Mouse (Mus musculus) embryonic facial prominence, embryonic 14.5 days (tissue): ENCODE measurements around the gene Plaur. TPM values are rescaled to one million over a fixed set of nuclear protein-coding genes. Genes with fewer than 3 reads are reported as not detected.

ENCODE experiments used
- ATAC-seq: fragments of 200-750 bp; cut with Nextera tagmentation; 2 replicates; pipeline ENCODE4 v1.8.0; 2017; ENCODE audit warnings: low read depth, moderate number of reproducible peaks, moderate TSS enrichment
- DNase-seq: peaks from one replicate; pipeline ENCODE4 v3.0.0-alpha.2; 2015; ENCODE audit warnings: low spot score
- H3K27ac ChIP-seq: fragments of 300-500 bp; sonication (generic); replicated peaks from 2 replicates; pipeline ENCODE4 v1.5.1; 2014; ENCODE audit warnings: low read depth, mild to moderate bottlenecking, low read length, moderate library complexity
- H3K27me3 ChIP-seq: fragments of 300-500 bp; sonication (generic); replicated peaks from 2 replicates; pipeline ENCODE4 v1.6.1; 2014; ENCODE audit warnings: low read length; ENCODE audit not compliant: control insufficient read depth, insufficient read depth
- H3K36me3 ChIP-seq: fragments of 300-500 bp; sonication (generic); 2 replicates; pipeline ENCODE4 v1.6.1; 2014; ENCODE audit warnings: low read length, mixed read lengths; ENCODE audit not compliant: control insufficient read depth, insufficient read depth
- H3K4me1 ChIP-seq: fragments of 300-500 bp; sonication (generic); 2 replicates; pipeline ENCODE4 v1.6.1; 2014; ENCODE audit warnings: antibody characterized with exemption, low read length; ENCODE audit not compliant: control insufficient read depth, insufficient read depth
- H3K4me2 ChIP-seq: fragments of 300-500 bp; sonication (generic); 2 replicates; pipeline ENCODE4 v1.6.1; 2014; ENCODE audit warnings: low read depth, mild to moderate bottlenecking, low read length, moderate library complexity, mixed read lengths
- H3K4me3 ChIP-seq: fragments of 300-500 bp; sonication (generic); 2 replicates; pipeline ENCODE4 v1.5.1; 2014; ENCODE audit warnings: low read depth, mild to moderate bottlenecking, low read length
- H3K9ac ChIP-seq: fragments of 300-500 bp; sonication (generic); 2 replicates; pipeline ENCODE4 v1.6.1; 2014; ENCODE audit warnings: low read depth, mild to moderate bottlenecking, low read length, moderate library complexity, mixed read lengths
- H3K9me3 ChIP-seq: fragments of 300-500 bp; sonication (generic); 2 replicates; pipeline ENCODE4 v1.6.1; 2016; ENCODE audit warnings: low read length; ENCODE audit not compliant: control insufficient read depth
- WGBS: fragments of 180-500 bp; shearing (Covaris S2); extraction: QIAGEN DNeasy Blood & Tissue Kit; methylation state at CpG from one replicate; pipeline ENCODE4 v1.1.7; 2014; 5-methylcytosine and 5-hydroxymethylcytosine counted together
- polyA plus RNA-seq: library from polyadenylated mRNA; unstranded; fragments of >200 nt; fragmentation: Nextera tagmentation; extraction: Ambion mirVana; gene quantifications from 2 replicates; pipeline ENCODE4 v1.2.1, GENCODE M21; 2014

Gene Plaur
- polyA plus RNA-seq, 1 experiment from 2014 or later = 12.2 TPM

DNA sequence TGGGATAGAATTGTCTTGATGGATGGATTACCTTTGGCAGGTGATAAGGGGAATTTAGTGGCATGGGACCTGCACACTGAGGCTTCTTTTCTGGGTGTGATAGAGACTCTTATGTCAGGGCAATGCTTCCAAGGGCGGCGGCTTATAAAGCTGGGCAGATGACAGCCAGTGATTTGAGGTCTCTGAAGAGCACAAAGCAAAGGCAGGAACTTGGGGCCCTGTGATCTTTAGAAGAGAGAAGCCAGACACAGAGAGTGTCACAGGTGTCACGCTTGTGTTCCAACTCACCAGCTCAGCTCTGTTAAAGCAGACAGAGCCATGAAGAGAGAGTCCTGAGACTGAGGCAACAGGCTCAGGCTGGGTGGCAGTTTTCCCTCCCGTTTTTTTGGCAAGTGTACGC, 5.6 kb downstream of the Plaur start:
- H3K27ac ChIP-seq = no peak overlapping the region
- H3K4me3 ChIP-seq = no peak overlapping the region
- WGBS = 85% methylated on average over 5 of the region's 5 CpGs
- H3K27me3 ChIP-seq = no peaks in the 10 kb centered on the region
- H3K9me3 ChIP-seq = peaks cover 4% of the 10 kb centered on the region; the same call in 1 of the 2 replicates
- no peak overlapping the region for H3K4me2 ChIP-seq
- 0 out of 2 replicates have a peak, but pooled peaks cover 3% of the 10 kb centered on the region for H3K4me1 ChIP-seq
- no peaks in the 10 kb centered on the region for H3K36me3 ChIP-seq
- H3K9ac ChIP-seq = no peak overlapping the region
- DNase-seq = no peak
- ATAC-seq = no peak

DNA sequence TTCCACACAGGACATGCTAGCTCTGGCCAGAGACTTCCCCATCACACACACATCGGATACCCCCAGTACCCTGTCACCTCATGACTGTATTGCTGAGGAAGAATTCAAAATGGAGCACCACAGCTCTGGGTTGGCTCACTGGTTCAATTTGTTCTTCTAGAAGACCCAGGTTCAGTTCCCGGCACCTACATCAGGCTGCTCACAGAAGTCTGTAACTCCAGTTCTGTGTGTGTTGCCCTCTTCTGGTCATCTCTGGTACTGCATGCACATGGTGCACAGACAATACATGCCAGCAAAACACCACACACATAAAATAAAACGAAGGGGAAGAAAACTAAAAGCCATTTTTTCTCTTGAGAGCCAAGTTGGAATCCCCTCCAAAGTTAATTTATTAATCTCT, 6.8 kb downstream of the Plaur start:
- Histone ChIP-seq H3K9ac (no peak overlapping the region), H3K4me2 (no peak overlapping the region), H3K9me3 (peaks cover 4% of the 10 kb centered on the region; the same call in 1 of the 2 replicates), H3K36me3 (no peaks in the 10 kb centered on the region), H3K27ac (no peak overlapping the region), H3K4me1 (no peaks in the 10 kb centered on the region), H3K4me3 (no peak overlapping the region), H3K27me3 (no peaks in the 10 kb centered on the region)
- no peak for DNase-seq
- WGBS = 81% methylated on average over 3 of the region's 3 CpGs
- ATAC-seq = no peak

DNA sequence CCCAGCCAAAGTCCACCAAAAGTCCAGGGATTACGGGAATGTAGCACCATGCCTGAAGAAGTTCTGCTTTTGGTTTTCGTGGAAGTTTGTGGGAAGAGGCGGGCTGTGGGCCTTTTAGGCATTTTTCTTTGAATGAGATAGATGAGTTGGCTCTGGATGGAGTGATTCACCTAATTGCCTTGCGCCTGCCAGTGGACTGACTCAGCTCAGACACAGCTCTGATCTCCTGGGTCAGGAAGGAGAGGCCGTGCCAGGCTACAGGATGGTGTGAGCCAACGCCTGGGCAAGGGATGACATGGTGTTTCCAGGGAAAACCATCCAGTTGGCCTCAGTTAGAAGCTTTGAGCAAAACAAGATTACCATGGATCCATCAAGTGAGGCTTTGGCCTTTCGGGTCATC, 8.1 kb downstream of the Plaur start:
- DNase-seq = no peak
- Histone ChIP-seq H3K4me3 (no peak overlapping the region), H3K4me2 (no peak overlapping the region), H3K27me3 (no peaks in the 10 kb centered on the region), H3K9me3 (peaks cover 4% of the 10 kb centered on the region; the same call in 1 of the 2 replicates), H3K27ac (no peak overlapping the region), H3K9ac (no peak overlapping the region), H3K36me3 (no peaks in the 10 kb centered on the region), H3K4me1 (0 out of 2 replicates have a peak, but pooled peaks cover 2% of the 10 kb centered on the region)
- WGBS = 97% methylated on average over 7 of the region's 7 CpGs
- ATAC-seq = no peak

DNA sequence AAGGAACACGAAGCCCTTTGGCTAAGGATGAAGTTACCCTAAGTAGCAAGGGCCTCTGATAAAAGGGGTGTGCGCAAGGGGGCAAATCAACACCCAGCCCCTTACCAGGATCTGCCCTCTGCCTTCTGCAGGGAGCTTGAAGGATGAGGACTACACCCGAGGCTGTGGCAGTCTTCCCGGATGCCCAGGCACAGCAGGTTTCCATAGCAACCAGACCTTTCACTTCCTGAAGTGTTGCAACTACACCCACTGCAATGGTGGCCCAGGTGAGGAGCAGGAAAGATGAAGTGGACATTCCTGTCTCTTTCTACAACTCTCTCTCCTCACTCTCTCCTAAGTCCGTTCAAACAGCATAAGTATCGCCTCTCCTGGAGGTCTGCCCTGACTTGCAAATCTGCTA, 10.2 kb downstream of the Plaur start:
- DNase-seq (no peak), ATAC-seq (no peak)
- Histone ChIP-seq H3K36me3 (no peaks in the 10 kb centered on the region), H3K27me3 (no peaks in the 10 kb centered on the region), H3K4me3 (no peak overlapping the region), H3K27ac (no peak overlapping the region), H3K4me1 (0 out of 2 replicates have a peak, but pooled peaks cover 2% of the 10 kb centered on the region), H3K4me2 (no peak overlapping the region), H3K9ac (no peak overlapping the region), H3K9me3 (peaks cover 4% of the 10 kb centered on the region; the same call in 1 of the 2 replicates)
- WGBS = 75% methylated on average over 6 of the region's 6 CpGs

DNA sequence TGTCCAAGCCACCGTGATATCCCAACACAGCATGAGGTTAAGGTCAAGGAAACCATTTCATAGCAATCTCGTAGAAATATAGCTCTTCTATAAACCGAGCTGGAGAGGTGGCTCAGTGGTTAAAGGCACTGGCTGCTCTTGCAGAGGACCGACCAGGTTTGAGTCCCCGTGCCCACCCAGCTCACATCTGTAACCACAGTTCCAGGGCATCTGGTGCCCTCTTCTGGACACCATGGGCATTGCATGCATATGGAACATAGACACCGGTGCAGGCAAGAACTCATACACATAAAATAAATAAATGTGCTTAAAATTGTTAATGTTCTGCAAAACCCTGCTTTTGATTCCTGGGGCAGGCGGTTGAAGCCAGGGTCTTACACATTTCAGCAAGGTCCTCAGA, 10.7 kb downstream of the Plaur start:
- ATAC-seq (no peak), DNase-seq (no peak)
- Histone ChIP-seq H3K4me2 (no peak overlapping the region), H3K4me1 (0 out of 2 replicates have a peak, but pooled peaks cover 2% of the 10 kb centered on the region), H3K27me3 (no peaks in the 10 kb centered on the region), H3K36me3 (no peaks in the 10 kb centered on the region), H3K9ac (no peak overlapping the region), H3K9me3 (peaks cover 4% of the 10 kb centered on the region; the same call in 1 of the 2 replicates), H3K27ac (no peak overlapping the region), H3K4me3 (no peak overlapping the region)
- WGBS = 79% methylated on average over 7 of the region's 7 CpGs

DNA sequence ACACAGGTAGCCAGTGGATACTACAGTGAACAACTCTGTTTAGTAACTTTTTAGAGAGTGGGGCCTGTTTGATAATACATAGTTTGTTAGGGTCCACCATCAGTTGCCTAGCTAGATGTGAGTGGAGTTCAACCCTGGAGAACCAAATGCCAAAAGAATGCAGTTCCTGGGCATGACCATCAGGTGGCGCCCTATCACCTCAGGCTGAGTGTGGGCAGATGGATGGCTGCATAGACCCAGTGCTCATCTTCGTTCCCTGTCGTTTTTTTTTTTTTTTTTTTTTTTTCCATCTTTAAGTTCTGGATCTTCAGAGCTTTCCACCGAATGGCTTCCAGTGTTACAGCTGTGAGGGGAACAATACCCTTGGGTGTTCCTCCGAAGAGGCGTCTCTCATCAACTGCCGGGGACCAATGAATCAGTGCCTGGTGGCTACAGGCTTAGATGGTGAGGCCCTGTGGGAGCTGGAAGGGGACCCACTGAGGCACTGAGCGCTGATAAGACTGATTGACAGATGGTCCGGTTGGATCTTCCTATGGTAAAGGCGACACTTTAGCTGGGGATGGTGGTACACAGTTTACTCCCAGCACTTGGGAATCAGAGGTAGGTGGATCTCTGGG, 11.7 kb downstream of the Plaur start:
- H3K4me2 ChIP-seq = no peak overlapping the region
- H3K27me3 ChIP-seq = 0 out of 2 replicates have a peak, but pooled peaks cover 3% of the 10 kb centered on the region
- H3K9ac ChIP-seq = no peak overlapping the region
- no peak overlapping the region for H3K4me3 ChIP-seq
- H3K9me3 ChIP-seq = peaks cover 3% of the 10 kb centered on the region; the same call in 1 of the 2 replicates
- no peaks in the 10 kb centered on the region for H3K36me3 ChIP-seq
- ATAC-seq = peak; percentile 39; the same call in 1 of the 2 replicates
- 53% methylated on average over 9 of the region's 10 CpGs for WGBS
- no peak overlapping the region for H3K27ac ChIP-seq
- no peak for DNase-seq
- H3K4me1 ChIP-seq = 0 out of 2 replicates have a peak, but pooled peaks cover 2% of the 10 kb centered on the region

DNA sequence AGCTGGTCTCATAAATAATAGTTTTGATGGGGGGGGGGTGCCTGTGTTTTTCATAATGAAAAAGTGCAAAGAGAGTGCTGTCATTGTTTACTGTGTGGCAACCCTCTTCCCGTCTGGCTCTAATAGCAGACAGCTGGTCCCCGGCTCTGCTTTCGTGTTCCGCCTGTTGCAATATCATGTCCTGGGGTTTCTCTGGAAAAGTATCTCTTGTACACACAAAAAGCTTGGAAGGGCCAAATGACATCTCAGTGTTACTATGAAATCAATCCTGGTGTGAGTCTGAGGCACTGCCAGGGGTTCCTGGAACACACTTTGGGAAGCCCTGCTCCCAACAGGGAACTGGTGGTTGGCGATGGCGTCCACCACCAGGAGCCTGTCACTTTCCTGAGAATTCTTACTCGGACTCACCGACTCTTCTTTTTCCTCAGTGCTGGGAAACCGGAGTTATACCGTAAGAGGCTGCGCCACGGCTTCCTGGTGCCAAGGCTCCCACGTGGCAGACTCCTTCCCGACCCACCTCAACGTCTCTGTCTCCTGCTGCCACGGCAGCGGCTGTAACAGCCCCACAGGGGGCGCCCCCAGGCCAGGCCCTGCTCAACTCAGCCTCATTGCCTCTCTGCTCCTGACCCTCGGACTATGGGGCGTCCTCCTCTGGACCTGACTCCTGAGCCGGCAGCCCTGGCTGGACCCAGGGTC, 12.7 kb downstream of the Plaur start:
- Histone ChIP-seq H3K4me1 (0 out of 2 replicates have a peak, but pooled peaks cover 2% of the 10 kb centered on the region), H3K36me3 (no peaks in the 10 kb centered on the region), H3K9ac (0 out of 2 replicates have a peak overlapping the region, but pooled peaks have one; percentile 41), H3K27ac (0 out of 2 replicates have a peak overlapping the region, but pooled peaks have one; percentile 18), H3K4me3 (no peak overlapping the region), H3K27me3 (0 out of 2 replicates have a peak, but pooled peaks cover 3% of the 10 kb centered on the region), H3K4me2 (peak overlapping the region; percentile 29), H3K9me3 (no peaks in the 10 kb centered on the region)
- DNase-seq (no peak), ATAC-seq (no peak)
- WGBS = 25% methylated on average over 21 of the region's 21 CpGs

DNA sequence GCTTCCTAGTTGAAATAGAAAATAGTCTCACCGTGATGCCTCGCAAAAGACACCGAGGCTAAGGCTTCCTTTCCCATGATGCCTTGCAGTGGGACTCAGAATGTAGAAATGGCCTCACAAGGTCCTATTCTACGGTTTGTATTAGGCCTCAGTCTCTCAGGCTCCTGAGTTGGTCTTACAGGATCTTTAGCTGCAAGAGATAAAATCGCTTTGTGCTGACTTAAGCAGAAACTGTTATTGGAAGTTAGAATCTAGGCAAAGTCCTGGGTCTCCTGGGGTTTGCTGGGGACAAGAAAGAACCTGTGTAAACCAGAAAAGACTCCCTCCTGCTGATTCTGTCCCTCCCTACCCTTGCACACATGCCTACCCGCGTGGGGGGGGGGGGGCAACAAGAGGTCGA, 14.1 kb downstream of the Plaur start:
- peaks cover 9% of the 10 kb centered on the region; the same call in 1 of the 2 replicates for H3K4me1 ChIP-seq
- H3K9ac ChIP-seq = no peak overlapping the region
- no peaks in the 10 kb centered on the region for H3K36me3 ChIP-seq
- H3K27me3 ChIP-seq = 0 out of 2 replicates have a peak, but pooled peaks cover 10% of the 10 kb centered on the region
- no peak for DNase-seq
- H3K9me3 ChIP-seq = no peaks in the 10 kb centered on the region
- H3K27ac ChIP-seq = no peak overlapping the region
- H3K4me2 ChIP-seq = no peak overlapping the region
- H3K4me3 ChIP-seq = no peak overlapping the region
- WGBS = 83% methylated on average over 8 of the region's 8 CpGs
- no peak for ATAC-seq
